Mouse (Mus musculus) lung, adult 2 months (tissue): ENCODE data around the gene Lypd4.

Experiments used
- CTCF ChIP-seq: fragments of 200-500 bp; IDR thresholded peaks from 2 replicates; pipeline ENCODE4 v1.5.1; 2011; ENCODE audit warnings: mild to moderate bottlenecking, low read length, control low read depth; ENCODE audit not compliant: insufficient read depth
- POLR2A ChIP-seq: fragments of 200-500 bp; IDR thresholded peaks from 2 replicates; pipeline ENCODE4 v1.6.1; 2011; ENCODE audit warnings: low read depth, mild to moderate bottlenecking, control low read depth, low read length, borderline replicate concordance; ENCODE audit errors: extremely low read depth

- TF ChIP-seq CTCF (no peak), POLR2A (no peak)
These were observed 9.9 kb upstream of the Lypd4 start for GRCm38 (mm10) chr7:24879620-24880019.
